Mouse (Mus musculus) heart, postnatal 25 days (tissue): Measurements from ENCODE around the gene 5830473C10Rik. TPM values are rescaled to one million over a fixed set of nuclear protein-coding genes. Genes with fewer than 3 reads are reported as not detected.
"Not testable (repeated sequence)": the region's sequence is repeated elsewhere in the genome, so short reads cannot be mapped to it uniquely, and the experiment has no call there.

ENCODE experiments used
- DNase-seq: peaks from one replicate; pipeline ENCODE4 v3.0.0; 2022; ENCODE audit warnings: low spot score
- intact Hi-C: fragments of 180-260 bp; cut with DNase I; formaldehyde crosslinking; loops from one replicate; pipeline ENCODE4 v1.15.1; 2025
- total RNA-seq, 2 experiments: library from RNA; stranded (reverse); gene quantifications; 2 replicates each; pipeline ENCODE4 v1.2.3; 2021

The 5830473C10Rik gene
- total RNA-seq, 2 experiments from 2014 or later = not detected

DNA sequence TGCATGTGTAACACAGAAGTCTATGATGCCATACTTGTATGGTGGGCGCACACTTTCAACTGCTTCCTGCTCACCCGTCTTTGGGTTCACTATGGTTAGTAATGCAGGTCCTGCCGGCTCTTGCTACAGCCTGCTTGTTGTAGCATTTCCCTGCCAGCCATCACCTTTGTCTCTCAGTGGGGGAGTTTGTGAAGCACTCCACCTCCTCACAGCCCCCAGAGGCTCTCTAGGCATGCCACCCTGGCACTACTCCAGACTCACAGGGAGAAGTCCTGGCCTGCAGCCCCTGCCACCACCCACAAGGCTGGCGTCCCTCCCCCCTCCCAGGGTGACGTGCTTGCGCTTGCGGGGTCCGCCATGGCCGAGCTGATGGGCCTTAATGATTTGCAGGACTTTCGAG lies 29.8 kb downstream of the 5830473C10Rik start:
- intact Hi-C loops = no loop called here
- DNase-seq = no peak

DNA sequence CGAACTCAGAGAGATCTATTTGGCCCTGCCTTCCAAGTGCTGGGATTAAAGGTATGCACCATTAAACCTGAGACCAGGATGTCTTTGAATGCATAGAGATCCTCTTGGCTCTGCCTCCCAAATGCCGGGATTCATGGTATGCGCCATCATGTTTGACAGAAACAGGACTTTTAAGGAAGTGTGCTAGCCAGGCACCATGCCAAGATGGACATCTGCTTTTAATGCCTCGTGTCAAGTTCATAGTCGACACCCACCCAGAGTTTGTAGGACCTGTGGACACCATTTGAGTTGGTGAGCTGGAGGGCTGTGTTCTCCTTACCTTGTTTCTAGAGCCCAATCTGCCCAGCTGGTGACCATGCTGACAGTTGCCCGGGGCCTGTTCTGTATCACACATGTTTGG lies 31.0 kb downstream of the 5830473C10Rik start:
- no peak for DNase-seq
- intact Hi-C loops = no loop called here

DNA sequence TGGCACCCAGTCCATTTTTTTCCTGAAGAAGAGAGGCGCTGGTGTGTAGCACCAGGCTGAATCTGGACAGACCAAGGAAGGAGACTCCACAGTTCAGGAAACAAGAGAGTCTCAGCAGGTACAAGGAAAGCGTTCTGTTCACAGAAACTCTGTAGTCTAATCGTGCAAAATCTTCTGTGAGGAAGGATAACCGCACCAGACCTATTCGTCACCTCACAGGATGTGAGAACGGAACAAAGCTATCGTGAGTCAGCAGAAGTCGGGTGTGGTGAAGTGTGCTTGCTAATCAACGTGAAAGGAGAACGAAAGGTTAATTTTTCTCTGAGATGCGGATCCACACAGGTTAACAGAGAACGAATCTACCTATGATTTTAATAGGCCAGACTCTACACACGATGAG lies 34.0 kb downstream of the 5830473C10Rik start:
- intact Hi-C loops = no loop called here
- no peak for DNase-seq

DNA sequence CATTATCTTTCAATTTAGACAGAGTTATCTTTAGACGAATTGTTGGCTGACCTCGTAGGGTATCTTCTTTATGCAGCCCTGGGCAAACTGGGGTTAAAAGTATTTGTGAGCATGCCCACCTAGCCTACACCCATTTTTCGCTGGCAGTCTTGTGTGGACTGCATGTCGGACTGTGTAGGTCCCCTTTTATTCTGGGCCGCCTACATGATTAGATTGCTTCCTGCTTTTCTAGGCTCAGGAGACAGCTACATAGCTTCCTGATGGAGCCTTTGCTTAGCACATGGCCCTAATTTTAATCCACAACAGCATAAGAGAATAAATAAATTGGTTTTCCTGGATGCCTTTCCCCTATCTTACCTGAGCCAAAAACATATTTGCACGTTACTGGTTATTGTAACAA lies 35.2 kb downstream of the 5830473C10Rik start:
- intact Hi-C loops = no loop called here
- no peak for DNase-seq

DNA sequence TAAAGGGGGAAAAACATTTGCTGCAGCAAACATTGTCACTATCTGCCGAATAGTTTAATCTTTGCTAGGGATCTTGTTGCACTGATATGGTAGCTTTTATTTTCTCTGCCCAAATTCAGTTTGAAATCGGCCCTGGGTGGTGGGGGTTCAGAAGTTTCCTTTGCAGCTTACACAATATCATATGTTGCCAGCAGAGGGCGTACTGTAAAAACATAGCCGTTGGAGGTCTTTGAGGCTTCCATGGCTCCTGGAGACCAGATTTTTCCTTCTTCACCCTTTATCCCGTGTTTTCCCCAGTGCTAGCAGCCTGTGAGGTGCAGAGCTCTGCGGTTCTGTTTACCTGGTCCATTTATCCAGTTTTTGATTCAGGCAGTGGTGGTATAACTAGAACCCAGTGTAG lies 40.6 kb downstream of the 5830473C10Rik start:
- no peak for DNase-seq
- intact Hi-C loops = no loop called here

DNA sequence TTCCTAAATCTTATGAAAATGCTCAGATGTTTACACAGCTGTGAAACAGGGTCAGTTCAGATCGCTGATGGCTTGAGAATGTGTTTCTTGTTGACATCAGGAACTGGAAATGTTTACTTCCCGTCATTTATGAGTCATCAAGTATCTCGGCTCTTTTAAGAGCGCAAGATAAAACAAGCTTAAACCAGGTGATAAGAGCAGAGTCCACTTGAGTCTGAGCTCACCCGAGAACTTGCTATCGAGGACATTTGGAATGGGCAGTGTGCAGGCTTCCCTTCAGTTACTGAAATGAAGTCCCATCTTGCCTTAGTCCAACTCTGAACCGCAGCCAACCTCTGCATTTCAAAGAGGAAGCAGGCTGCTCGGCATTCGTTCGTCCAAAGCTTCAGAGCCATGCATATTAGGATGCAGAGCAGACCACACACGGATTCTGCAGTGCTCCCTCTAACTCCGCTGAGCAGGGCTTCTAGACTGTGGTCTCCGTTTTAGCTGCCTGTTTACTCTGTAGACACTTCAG lies 42.6 kb downstream of the 5830473C10Rik start:
- DNase-seq = no peak
- intact Hi-C loops = no loop called here

DNA sequence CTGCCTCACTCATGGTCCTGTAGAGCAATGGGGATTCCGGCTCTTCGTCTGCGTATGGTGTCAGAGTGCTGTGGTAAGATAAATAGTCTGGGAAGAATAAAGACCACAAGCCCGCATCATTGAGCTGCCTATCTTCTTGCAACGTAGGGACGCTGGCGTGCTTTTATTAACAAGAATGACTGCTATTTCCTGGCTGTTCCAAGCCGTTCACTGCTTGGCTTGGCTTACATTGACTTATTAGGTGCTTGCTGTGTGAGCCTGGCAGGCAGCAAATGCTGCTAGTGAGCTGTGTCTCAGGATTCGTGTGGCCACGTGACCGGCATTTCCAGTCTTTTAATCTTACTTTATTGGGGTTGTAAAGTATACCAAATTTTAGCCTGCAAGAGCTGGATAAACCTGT lies 48.0 kb downstream of the 5830473C10Rik start:
- no peak for DNase-seq
- intact Hi-C loops = no loop called here

DNA sequence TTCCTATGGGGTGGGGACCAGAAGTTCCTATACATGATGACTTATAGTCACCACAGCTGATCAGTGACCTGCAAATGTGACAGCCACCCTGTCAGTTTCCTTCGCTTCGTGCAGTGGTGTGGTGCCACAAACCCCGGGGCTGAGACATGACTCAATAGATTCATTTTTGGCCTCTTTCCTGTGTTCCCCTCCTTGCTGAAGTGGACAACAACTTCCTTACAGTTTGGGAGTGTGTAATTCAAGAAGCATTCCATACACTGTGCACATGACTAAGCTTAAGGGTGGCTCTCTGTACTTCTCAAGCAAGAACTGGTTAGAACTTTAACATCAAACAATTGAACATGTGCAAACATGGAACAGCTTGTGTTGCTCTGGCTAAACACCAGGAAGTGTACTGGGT lies 50.5 kb downstream of the 5830473C10Rik start:
- intact Hi-C loops = no loop called here
- no peak for DNase-seq

DNA sequence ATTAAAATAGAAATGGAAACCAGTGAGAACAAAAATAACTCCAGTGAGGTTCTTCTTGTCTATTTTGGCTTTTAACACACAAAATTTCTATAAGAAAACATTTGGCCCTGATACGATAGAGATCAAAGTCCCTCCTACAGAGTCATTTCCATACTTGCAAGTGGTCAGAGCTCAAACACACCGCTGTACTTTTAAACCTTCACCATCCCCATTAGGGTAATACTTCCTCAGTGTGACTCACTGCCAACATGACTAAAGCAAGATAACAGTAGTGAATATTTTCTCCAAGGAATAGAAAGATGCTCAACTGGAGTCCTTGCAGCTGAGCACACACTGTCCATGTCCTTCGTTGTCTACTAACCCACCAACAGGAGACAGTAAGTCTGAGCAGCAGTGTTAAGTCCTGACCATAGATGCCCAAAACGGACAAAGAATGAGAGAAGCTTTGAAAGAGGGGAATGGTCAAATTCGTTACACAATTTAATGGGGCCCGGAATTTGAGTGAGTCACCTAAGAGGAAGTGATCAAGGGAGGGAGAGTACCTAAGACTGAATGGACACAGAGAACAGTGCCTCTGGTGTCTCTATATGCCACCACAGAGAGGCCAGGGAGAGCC lies 51.2 kb downstream of the 5830473C10Rik start:
- intact Hi-C loops = no loop called here
- no peak for DNase-seq

DNA sequence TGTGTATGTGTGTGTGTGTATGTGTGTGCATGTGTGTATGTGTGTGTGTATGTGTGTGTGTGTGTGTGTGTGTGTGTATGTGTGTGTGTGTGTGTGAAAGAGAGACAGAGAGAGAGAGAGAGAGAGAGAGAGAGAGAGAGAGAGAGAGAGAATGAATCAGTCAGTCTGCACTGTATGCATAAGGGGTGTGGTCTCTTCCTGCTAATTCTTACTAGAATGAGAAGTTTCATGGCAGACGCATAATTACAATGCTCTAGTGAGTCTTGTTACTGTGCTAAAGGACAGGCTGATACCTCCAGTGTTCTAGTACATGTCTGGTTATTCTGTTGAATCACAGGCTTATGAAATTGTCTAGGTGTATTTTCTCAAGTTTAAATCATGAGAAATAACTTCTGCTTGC lies 51.8 kb downstream of the 5830473C10Rik start:
- intact Hi-C loops, DNase-seq: not testable (repeated sequence)

DNA sequence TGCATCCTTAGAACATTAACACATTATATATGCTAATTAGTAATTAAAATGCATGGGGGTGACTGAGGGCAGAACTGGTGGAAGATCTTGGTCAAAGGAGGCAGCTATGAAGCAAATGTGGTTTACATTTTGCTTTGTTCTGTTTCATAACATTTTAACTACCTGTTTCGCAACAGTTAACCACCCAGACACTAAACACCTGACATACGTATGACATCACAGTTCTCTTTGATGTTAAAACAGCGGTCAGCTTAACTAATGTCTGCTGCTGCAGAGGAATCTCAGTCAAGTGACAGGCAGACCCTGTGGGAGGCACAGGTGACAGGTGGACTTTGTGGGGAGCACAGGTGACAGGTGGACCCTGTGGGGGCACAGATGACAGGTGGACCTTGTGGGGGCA lies 57.0 kb downstream of the 5830473C10Rik start:
- no peak for DNase-seq
- intact Hi-C loops = no loop called here

DNA sequence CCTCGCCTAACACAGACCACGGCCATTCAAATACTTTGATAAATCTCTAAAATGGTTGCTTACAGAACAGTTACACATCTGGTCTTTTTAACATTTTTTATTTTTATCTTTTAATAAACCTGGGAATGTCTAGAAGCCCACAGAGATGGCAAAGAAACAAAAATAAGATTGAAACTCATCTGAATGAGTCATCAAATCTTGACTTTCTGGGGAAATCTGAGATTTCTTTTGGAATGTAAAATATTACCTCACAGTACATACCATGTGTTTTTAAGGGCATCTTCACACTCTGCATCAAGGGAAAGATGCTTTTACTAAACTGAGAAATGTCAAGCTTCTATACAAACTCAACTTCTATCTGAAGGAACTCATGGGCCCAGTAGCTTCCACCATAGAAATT lies 60.4 kb downstream of the 5830473C10Rik start:
- intact Hi-C loops = no loop called here
- no peak for DNase-seq

DNA sequence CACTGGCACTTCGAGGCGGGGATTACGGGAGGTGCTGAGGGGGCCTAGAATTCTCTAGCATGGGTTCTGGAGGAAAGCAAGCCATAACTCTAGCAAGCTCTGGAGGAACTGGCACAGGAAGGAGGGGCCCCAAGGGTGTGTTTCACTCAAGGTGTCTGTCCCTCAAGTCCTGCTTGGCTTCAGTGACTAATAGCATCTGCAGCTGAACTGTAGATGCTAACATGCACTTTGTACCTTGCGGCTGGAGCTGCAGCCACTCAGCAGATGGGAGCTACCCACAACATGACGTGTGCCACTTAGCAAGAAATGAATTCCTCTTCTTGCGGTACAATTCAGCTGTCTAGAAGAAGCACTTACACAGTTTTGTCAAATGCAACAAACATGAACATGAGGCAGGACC lies 60.8 kb downstream of the 5830473C10Rik start:
- DNase-seq = no peak
- intact Hi-C loops = no loop called here

DNA sequence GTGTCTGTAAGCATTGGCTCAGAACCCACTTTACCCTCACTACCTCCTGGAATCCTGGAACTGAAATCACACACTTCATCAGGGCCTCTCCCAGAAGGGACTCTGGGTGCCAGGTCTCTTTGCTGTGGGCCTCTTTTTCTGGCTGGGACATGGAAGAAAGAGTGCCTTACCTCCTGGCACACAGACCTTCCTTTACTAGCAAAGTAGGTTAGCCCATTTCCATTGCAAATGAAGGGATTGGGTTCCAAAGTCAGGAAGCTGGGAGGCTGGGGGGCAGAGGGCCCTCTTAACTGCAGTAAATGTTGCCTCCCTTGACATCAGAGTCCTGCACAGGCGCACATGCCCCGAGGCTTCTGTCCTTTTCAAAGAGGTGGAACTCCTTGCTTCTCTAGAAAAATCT lies 62.3 kb downstream of the 5830473C10Rik start:
- intact Hi-C loops = no loop called here
- DNase-seq = no peak

DNA sequence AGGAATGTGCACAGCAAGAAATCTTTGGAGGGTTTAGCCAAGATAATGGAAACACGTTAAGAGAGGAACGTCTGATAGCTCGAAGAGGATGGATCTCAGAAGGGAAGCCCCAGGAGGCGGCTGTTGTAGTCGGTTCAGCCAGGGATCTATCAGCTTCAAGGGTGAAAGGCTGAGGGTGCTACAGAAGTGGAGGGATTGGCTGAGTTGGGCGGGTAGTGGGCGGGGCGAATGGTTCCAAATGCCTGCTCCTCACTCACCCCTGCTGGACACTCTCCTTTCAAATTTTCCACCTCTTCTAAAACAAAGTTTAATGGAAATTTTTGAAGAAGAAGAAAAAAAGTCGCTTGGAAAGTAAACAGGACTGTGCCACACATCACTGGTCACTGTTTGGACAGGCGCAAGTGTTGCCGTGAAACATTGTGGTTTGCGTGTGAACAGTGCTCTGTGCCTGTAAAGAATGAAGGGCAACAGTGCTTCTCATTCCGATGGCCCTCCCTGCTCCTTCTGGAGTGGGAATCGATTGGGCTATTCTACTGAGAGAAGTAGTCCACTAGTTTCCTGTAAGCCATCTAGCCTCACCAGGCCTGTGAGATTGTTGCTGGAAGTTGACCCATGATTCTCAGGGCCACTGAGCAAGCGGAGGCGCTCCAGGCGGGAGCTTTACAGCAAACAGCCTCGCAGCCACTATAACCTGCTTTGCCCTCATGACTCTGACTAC lies 64.0 kb downstream of the 5830473C10Rik start:
- DNase-seq = no peak
- intact Hi-C loops = no loop called here

DNA sequence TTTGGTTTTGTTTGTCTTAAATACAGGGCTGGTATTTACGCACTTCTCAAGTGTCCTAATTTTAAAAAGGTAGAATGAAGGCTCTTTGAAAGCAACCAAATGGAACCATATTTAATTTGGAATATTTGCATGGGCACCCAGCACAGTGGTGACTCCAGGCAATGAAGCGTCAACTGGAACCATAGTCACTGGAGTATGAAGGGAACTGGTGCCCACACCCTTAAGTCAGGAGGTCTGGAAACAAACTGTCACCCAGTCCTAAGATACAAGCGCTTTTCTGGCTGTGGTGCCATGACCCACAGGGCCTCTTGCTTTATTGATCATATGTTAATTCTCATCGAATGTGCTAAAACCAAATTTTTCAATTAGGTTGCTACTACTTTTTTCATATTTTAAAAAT lies 66.5 kb downstream of the 5830473C10Rik start:
- DNase-seq = no peak
- intact Hi-C loops = no loop called here

DNA sequence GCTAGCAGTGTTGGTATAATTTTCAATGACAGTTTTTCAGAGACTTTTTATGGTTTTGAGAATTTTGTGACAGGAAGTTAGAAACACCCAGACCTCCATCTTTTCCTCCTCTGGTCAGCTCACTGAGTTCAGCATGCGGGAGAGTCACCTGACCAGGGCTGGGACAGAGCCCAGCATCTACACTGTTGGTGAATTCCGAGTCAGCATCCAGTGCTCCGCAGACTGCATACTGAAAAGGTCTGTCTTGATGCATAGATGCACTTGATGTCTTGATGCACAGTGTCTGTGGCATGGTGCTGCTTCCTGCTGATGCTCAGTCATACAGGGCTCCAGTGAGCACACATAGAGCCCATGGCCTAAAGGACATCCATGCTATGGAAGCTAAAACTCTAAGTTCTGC lies 67.1 kb downstream of the 5830473C10Rik start:
- DNase-seq = no peak
- intact Hi-C loops = no loop called here

DNA sequence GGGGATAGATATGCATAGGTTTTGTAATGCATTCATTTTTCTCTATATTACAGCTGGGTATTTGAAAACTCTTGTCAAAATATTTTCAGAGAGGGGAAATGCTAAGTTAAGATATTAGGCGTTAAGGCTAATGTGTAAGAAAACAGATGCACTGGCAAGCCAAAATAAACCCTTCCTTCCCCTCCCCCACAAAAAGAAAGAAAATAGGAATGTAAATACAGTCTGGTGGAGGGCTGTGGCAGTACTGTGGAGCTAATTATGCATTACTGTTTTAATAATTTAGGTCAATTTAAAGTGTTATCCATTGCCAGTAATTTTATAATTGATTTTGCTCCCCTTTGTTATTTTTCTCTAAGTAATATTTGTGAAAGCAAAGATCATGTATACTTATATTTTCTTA lies 67.6 kb downstream of the 5830473C10Rik start:
- intact Hi-C loops = no loop called here
- no peak for DNase-seq

DNA sequence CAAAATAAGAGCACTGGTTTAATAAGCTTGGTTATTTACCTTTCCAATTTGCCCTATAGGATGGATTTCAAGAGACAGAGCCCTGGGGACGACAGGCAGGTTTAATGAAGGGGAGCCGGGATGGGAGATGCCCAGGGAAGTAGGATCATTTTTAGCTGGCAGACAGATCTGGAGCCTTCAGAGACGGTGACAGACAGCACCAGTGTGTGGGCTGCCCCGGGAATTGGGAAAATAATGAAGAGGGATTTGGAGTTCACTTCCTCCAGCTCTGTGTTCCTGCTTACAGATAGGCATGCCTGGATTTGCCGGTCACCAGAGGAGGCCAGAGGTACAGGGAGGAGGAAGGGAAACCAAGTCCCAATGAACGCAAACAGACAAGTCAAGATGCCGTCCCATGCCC lies 74.0 kb downstream of the 5830473C10Rik start:
- no peak for DNase-seq
- intact Hi-C loops = no loop called here

DNA sequence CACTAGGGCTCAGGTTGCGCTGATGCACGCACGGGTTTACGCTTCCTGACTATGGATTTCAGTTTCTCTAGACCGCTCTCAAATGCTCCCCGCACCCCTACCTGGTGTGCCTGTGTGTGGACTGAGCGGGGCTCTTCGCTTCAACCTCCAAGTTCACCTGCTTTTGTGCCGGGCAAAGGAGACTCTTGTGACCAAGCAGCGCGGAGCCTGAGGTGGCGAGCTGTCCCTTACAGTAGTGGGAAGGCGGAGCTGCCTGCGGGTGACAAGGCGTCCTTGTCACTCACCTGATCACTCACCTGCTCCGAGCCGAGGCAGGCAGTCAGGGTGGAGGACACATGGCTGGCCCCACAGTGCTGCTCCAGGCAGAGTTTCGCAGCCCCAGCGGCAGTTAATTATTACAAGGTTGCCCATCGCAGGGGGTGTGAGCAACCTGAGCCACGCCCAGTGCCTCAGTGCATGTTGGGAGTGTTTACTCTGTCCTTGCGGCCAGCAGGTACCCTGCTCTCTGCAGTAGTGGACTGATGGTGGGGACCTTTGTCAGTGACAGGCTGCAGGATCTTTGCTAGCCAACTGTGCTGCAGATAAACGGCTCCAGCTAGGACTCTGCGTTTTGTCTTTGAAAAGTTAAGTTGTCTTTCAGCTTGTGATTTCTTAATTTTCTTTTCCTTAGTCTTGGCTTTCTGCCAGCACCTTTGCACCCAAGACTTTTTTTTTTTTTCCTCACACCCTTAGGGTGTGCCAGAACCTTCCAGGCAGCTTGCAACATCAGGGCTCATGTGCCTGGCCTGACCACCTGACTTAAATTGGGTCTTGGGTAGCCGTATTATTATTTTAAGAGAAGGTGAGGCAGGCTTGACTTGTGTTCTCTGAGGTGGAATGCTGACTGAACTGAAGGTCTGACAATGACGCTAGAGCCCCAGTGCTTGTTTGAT lies 79.6 kb downstream of the 5830473C10Rik start, which contains the start of gene Rassf6:
Rassf6 (minus strand) TSS at position 372 of the 932 bp plus-strand sequence.
- DNase-seq = no peak
- intact Hi-C loops = no loop called here

DNA sequence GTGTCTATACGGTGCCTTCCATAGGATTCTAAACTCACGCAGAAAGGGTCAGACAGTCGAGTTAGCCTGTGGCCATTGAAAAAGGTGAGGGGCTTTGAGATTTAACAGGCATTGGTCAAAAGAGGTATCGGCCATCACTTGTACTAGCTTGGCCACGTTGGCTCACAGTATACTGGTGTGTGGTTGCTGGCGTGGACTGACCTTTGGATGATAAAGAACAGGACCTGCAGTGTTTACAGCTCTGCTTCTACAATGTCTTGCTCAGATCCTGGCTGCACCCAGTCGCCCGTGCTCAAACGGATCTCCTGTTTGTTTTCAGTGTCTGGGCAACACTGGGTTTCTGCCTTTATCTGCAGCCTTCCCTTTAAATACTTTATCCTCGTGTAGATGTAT lies 80.3 kb downstream of the 5830473C10Rik start:
- DNase-seq = no peak
- intact Hi-C loops = no loop called here
